Mouse (Mus musculus) MEL (cell line): Measurements from ENCODE around the gene Sstr3. TPM values are rescaled to one million over a fixed set of nuclear protein-coding genes. Genes with fewer than 3 reads are reported as not detected.

Experiments used
- DNase-seq: peaks from one replicate; pipeline ENCODE4 v3.0.0; 2011; ENCODE audit warnings: low read depth, low spot score
- H3K27ac ChIP-seq: 2 replicates; pipeline ENCODE4 v1.5.1; 2012; ENCODE audit warnings: low read depth, mild to moderate bottlenecking, control low read depth, low read length, moderate library complexity; ENCODE audit not compliant: control insufficient read depth
- H3K27me3 ChIP-seq, 2 experiments: fragments of 150-350 bp in 1 of 2; sonication (generic) in 1 of 2; 2 replicates each; pipeline ENCODE4 v1.6.1; 2012; ENCODE audit warnings: low read length in 2 of 2, mild to moderate bottlenecking in 2 of 2, improper control_type of control experiment in 1 of 2, moderate library complexity in 1 of 2; ENCODE audit not compliant: insufficient read depth in 2 of 2, control insufficient read depth in 1 of 2
- H3K36me3 ChIP-seq, 2 experiments: 2 replicates each; pipeline ENCODE4 v1.6.1; 2012 to 2014; ENCODE audit warnings: low read length in 2 of 2, improper control_type of control experiment in 1 of 2, inconsistent platforms in 1 of 2, mild to moderate bottlenecking in 1 of 2; ENCODE audit not compliant: insufficient read depth in 2 of 2, control insufficient read depth in 1 of 2
- H3K4me1 ChIP-seq, 2 experiments: fragments of 150-350 bp in 1 of 2; sonication (generic) in 1 of 2; 2 replicates each; pipeline ENCODE4 v1.6.1; 2012; ENCODE audit warnings: low read length in 2 of 2, improper control_type of control experiment in 1 of 2, mild to moderate bottlenecking in 1 of 2; ENCODE audit not compliant: insufficient read depth in 2 of 2, control insufficient read depth in 1 of 2
- H3K4me3 ChIP-seq, 2 experiments: fragments of 150-350 bp in 1 of 2; sonication (generic) in 1 of 2; 2 replicates each; pipeline ENCODE4 v1.5.1; 2012; ENCODE audit warnings: low read depth in 2 of 2, low read length in 2 of 2, mild to moderate bottlenecking in 2 of 2, moderate library complexity in 2 of 2, control low read depth in 1 of 2, improper control_type of control experiment in 1 of 2; ENCODE audit not compliant: control insufficient read depth in 1 of 2, insufficient read depth in 1 of 2
- H3K79me2 ChIP-seq: 2 replicates; pipeline ENCODE4 v1.6.1; 2012; ENCODE audit warnings: mild to moderate bottlenecking, low read length, moderate library complexity; ENCODE audit not compliant: control insufficient read depth, poor library complexity, insufficient read depth
- H3K9ac ChIP-seq: 2 replicates; pipeline ENCODE4 v1.6.1; 2012; ENCODE audit warnings: low read depth, mild to moderate bottlenecking, control low read depth, low read length, moderate library complexity; ENCODE audit not compliant: control insufficient read depth, poor library complexity, severe bottlenecking
- H3K9me3 ChIP-seq: fragments of 150-350 bp; sonication (generic); replicated peaks from 2 replicates; pipeline ENCODE4 v1.6.1; 2012; ENCODE audit warnings: mild to moderate bottlenecking, low read length, improper control_type of control experiment, moderate library complexity; ENCODE audit not compliant: insufficient read depth
- CHD1 ChIP-seq: IDR thresholded peaks from 2 replicates; pipeline ENCODE4 v1.6.1; 2012; ENCODE audit warnings: low read depth, mild to moderate bottlenecking, inconsistent platforms, low read length, improper control_type of control experiment
- CHD2 ChIP-seq: IDR thresholded peaks from 2 replicates; pipeline ENCODE4 v1.6.1; 2011; ENCODE audit warnings: low read length, improper control_type of control experiment
- E2F4 ChIP-seq: IDR thresholded peaks from 2 replicates; pipeline ENCODE4 v1.6.1; 2011; ENCODE audit warnings: low read depth, low read length, improper control_type of control experiment, borderline replicate concordance
- GABPA ChIP-seq: IDR thresholded peaks from 2 replicates; pipeline ENCODE4 v1.6.1; 2012; ENCODE audit warnings: low read depth, mild to moderate bottlenecking, inconsistent platforms, low read length, improper control_type of control experiment, moderate library complexity
- GATA1 ChIP-seq: IDR thresholded peaks from 2 replicates; pipeline ENCODE4 v1.6.1; 2011; ENCODE audit warnings: low read depth, low read length, improper control_type of control experiment
- KAT2A ChIP-seq: conservative IDR thresholded peaks from 2 replicates; pipeline ENCODE4 v1.6.1; 2012; ENCODE audit warnings: low read depth, low read length, improper control_type of control experiment, inconsistent platforms
- MAFK ChIP-seq: IDR thresholded peaks from 2 replicates; pipeline ENCODE4 v1.6.1; 2011; ENCODE audit warnings: low read depth, mild to moderate bottlenecking, low read length, improper control_type of control experiment, borderline replicate concordance
- MXI1 ChIP-seq: IDR thresholded peaks from 2 replicates; pipeline ENCODE4 v1.6.1; 2011; ENCODE audit warnings: mild to moderate bottlenecking, low read depth, low read length, improper control_type of control experiment
- MYC ChIP-seq: IDR thresholded peaks from 2 replicates; pipeline ENCODE4 v1.6.1; 2011; ENCODE audit warnings: low read depth, mild to moderate bottlenecking, low read length, improper control_type of control experiment, moderate library complexity
- SIN3A ChIP-seq: IDR thresholded peaks from 2 replicates; pipeline ENCODE4 v1.6.1; 2012; ENCODE audit warnings: low read length, improper control_type of control experiment, inconsistent platforms
- SMC3 ChIP-seq: IDR thresholded peaks from 2 replicates; pipeline ENCODE4 v1.6.1; 2011; ENCODE audit warnings: low read depth, low read length, improper control_type of control experiment
- TBP ChIP-seq: IDR thresholded peaks from 2 replicates; pipeline ENCODE4 v1.8.0; 2011; ENCODE audit warnings: low read depth, low read length, improper control_type of control experiment
- TCF12 ChIP-seq: IDR thresholded peaks from 2 replicates; pipeline ENCODE4 v1.6.1; 2014; ENCODE audit warnings: low read depth, mild to moderate bottlenecking, inconsistent platforms, low read length, improper control_type of control experiment, moderate library complexity
- ZNF384 ChIP-seq: IDR thresholded peaks from 2 replicates; pipeline ENCODE4 v1.6.1; 2012; ENCODE audit warnings: low read depth, mild to moderate bottlenecking, inconsistent platforms, low read length, improper control_type of control experiment
- polyA plus RNA-seq, 2 experiments: library from polyadenylated mRNA; stranded (reverse) in 1 of 2; unstranded in 1 of 2; fragments of >175 nt in 1 of 2; fragments of >200 nt in 1 of 2; gene quantifications; 2 replicates each; pipeline versions ENCODE4 v1.2.1 to v1.2.4; 2012; ENCODE audit warnings: low replicate concordance in 2 of 2, low read depth in 1 of 2; ENCODE audit not compliant: insufficient read length in 2 of 2, insufficient read depth in 1 of 2, missing spikeins in 1 of 2
- total RNA-seq: library from RNA; depleted of rRNA; stranded (reverse); fragments of 300-350 nt; gene quantifications from 2 replicates; pipeline ENCODE4 v1.2.3, GENCODE M21; 2012

Gene Sstr3
- total and polyA plus RNA-seq, 3 experiments, result not detected

DNA sequence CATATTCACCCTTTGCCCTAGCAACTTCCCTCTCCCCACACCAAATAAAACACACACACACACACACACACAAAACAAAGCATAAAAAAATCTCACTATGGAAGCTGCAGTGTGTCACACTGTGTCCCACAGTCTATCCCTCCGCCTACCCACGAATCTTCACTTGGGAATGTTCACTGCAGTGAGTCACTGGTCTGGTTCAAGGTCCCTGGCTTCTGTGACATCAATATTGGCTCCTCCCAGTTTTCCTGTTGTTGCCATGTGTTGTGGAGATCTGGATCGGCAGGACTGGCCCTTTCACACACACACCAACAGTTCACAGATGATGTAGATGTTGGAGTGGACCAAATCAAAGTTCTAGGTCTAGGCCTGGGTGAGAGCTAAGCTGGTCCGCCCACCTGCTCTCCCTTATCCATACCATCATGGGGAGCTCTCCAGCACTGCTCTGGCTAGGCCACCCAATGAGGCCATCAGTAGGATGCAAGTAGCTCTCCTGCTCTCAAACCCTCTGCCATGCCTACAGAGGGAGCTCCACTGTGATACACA lies 4.8 kb upstream of the Sstr3 start (continued):
- TF ChIP-seq ZNF384 (no peak), MAFK (no peak)

DNA sequence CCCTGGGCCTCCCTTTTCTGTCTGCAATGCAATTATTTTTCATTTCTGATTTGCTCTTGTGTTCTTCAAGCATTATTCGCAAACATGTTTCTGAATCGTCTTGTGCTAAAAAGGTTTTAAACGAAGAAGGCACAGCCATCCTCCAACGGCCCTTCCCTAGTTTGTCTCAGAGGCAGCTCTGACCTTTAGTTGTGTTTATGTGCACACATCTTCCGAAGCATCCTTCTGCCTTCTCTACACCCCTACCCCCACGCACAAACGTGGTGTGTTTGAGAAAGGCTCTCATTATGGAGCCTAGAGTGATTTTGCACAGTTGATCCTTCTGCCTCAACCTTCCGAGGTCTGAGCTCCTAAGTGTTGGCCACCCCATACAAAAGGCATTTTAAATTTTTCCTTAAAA lies 4.2 kb upstream of the Sstr3 start:
- H3K9ac ChIP-seq, result no peak overlapping the region
- H3K27ac ChIP-seq, result no peak overlapping the region
- no peaks in the 10 kb centered on the region for H3K79me2 ChIP-seq
- no peaks in the 10 kb centered on the region for H3K36me3 ChIP-seq
- peaks cover 0 to 7% of the 10 kb centered on the region in 2 experiments; a peak in 1 of 4 replicates for H3K4me1 ChIP-seq
- no peak for DNase-seq
- H3K9me3 ChIP-seq, result no peaks in the 10 kb centered on the region; the same call in 1 of the 2 replicates
- TF ChIP-seq CHD2 (no peak), CHD1 (no peak), TBP (no peak), SMC3 (no peak)
- H3K4me3 ChIP-seq, result no peak overlapping the region
- peaks cover 0 to 3% of the 10 kb centered on the region in 2 experiments; a peak in 3 of 4 replicates for H3K27me3 ChIP-seq

DNA sequence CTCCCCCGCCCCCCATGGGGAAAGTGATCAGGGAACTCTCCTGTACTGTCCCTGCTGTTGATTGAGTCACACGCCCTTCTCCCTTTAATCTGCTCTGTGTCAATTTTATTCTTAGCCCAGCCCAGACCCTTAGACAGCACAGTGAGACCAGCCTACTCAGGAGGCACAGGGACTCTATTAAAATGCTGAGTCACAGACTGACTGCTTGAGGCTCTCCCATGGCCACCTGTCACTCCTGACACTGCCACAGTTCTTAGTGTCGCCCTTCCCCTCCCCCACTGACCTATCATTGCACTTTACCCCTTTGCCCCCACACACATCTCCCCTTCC lies 3.8 kb upstream of the Sstr3 start:
- Histone ChIP-seq H3K4me3 (no peak overlapping the region), H3K9me3 (no peaks in the 10 kb centered on the region; the same call in 1 of the 2 replicates), H3K9ac (no peak overlapping the region), H3K79me2 (no peaks in the 10 kb centered on the region), H3K4me1 (peaks cover 0 to 7% of the 10 kb centered on the region in 2 experiments; a peak in 1 of 4 replicates), H3K27ac (no peak overlapping the region), H3K27me3 (peaks cover 0 to 3% of the 10 kb centered on the region in 2 experiments; a peak in 3 of 4 replicates), H3K36me3 (no peaks in the 10 kb centered on the region)
- peak; percentile 30 for DNase-seq
- TF ChIP-seq CHD2 (no peak), TCF12 (no peak), MXI1 (no peak), SIN3A (no peak), E2F4 (no peak), GATA1 (no peak), MYC (no peak), GABPA (no peak; the same call in 1 of the 2 replicates), KAT2A (no peak)
